Mouse (Mus musculus) cerebellum, adult 2 months (tissue): ENCODE data around the gene Robo2.

Experiments used
- CTCF ChIP-seq: fragments of 200-500 bp; IDR thresholded peaks from 2 replicates; pipeline ENCODE4 v1.5.1; 2011; ENCODE audit warnings: low read depth, mild to moderate bottlenecking, control low read depth, low read length, moderate library complexity, borderline replicate concordance; ENCODE audit not compliant: insufficient read depth
- POLR2A ChIP-seq: fragments of 200-500 bp; IDR thresholded peaks from 2 replicates; pipeline ENCODE4 v1.6.1; 2011; ENCODE audit warnings: low read length, control low read depth, borderline replicate concordance; ENCODE audit not compliant: insufficient read depth

DNA sequence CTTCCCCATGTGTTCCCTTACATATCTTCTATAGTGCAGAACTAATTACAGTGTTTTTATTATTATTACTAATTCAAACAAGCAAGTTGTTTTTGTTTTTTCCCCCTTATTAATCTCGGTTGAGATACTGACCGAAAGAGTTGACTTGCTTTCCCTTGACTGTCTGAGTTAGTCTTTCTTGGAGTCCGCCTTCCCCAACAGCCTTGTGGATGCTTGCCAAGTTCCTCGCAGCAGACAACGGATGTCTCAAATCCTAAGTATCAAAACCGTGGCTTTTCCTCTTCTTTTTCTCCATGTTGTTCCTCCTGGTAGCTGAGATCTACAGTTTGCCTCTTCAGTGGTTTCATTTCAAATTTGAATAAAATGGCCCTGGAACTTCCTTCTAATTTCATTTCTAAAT, 278.8 kb downstream of the Robo2 start:
- no peak for TF ChIP-seq POLR2A
- TF ChIP-seq CTCF = no peak
